Mouse (Mus musculus): Measurements from ENCODE around the gene Raf1.

DNA sequence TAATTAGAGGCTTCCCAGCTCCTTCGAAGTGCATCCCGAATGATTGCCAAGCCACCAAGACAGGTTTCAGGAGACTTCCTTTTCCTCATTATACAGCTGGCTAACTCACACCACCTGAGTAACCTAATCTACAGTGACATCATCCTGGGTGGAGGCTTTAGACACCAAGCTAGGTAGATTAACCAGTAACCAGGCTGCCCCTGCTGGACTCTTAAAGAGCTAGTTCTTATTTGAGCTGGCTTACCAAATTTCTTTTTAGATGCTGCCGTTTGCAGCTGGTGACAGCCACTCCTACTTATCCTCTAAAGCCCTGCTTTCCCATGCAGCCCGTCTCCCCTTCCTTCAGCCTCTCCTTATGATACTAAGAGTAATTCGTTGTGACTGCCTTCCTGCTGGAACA, 84.0 kb downstream of the Raf1 start, which contains the start of gene Mkrn2os:
- TF ChIP-seq CTCF (IDR thresholded peaks at IDR 0.05; ENCODE audit: borderline replicate concordance, control insufficient read depth, extremely low read depth, insufficient read depth, low read length, poor library complexity), result no peak
- TF ChIP-seq POLR2A (IDR thresholded peaks at IDR 0.05; ENCODE audit: control insufficient read depth, extremely low read depth, insufficient read depth, low read length, poor library complexity), result no peak

All from thymus, adult 2 months (tissue).